In the genomic region with DNA sequence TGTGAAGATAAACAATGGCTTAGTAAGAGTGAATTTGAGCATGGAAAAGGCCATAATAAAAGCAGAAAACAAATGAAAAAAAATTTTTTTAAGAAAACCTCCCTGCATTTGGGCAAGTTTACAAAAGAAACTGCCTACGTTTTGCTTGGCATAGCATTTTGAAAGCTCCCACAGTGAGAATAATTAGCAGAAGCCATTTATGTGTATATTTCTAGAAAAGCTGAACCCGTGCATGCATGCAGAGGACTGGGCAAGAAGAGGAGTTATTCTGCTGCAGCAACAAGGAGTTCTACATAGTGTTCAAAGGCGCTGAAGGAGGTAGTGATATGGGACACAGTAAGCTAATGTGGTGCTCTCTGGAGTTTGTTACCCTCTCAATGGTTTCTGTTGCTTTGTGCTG, we compare ENCODE assay signal across 11 mouse cellular contexts.
"Had no signal": no experiment of that assay in that cellular context is flagged by ENCODE, and none has a peak within 500 bp of the region (broad histone marks: within the 10 kb centered on the region; RNA-seq: fewer than 3 reads in every experiment).

No protein-coding gene starts in this region.

- DNase-seq: kidney, adult 2 months; kidney, postnatal 10 days; kidney, postnatal 36 days; layer of hippocampus, postnatal 36 days; liver, postnatal 0 days; lung, embryonic 14.5 days; retina, postnatal 1 day; right cerebral cortex, postnatal 14 days; thymus, adult 2 months; thymus, postnatal 14 days; thymus, postnatal 4 days had no signal
